Mouse (Mus musculus) myocyte (in vitro differentiated cells): ENCODE data around the gene Gm20388.

ENCODE experiments used
- CEBPB ChIP-seq: IDR thresholded peaks from 2 replicates; pipeline ENCODE4 v1.6.1; 2011; ENCODE audit warnings: mild to moderate bottlenecking, moderate library complexity; ENCODE audit not compliant: poor library complexity, insufficient read depth, severe bottlenecking
- E2F4 ChIP-seq: IDR thresholded peaks from one replicate; pipeline ENCODE4 v1.6.1; 2011; ENCODE audit warnings: mild to moderate bottlenecking, control low read depth, moderate library complexity; ENCODE audit not compliant: insufficient read depth
- MAX ChIP-seq: IDR thresholded peaks from one replicate; pipeline ENCODE4 v1.6.1; 2011; ENCODE audit warnings: low read depth, mild to moderate bottlenecking, control low read depth
- POLR2A ChIP-seq: IDR thresholded peaks from one replicate; pipeline ENCODE4 v1.6.1; 2011; ENCODE audit warnings: low read depth, mild to moderate bottlenecking, control low read depth, moderate library complexity; ENCODE audit not compliant: insufficient read length
- SRF ChIP-seq: IDR thresholded peaks from one replicate; pipeline ENCODE4 v1.6.1; 2011; ENCODE audit warnings: low read depth; ENCODE audit not compliant: control insufficient read depth, insufficient read length
- USF1 ChIP-seq: IDR thresholded peaks from one replicate; pipeline ENCODE4 v1.6.1; 2011; ENCODE audit warnings: low read depth, mild to moderate bottlenecking, control low read depth, moderate library complexity

- TF ChIP-seq POLR2A (no peak), E2F4 (no peak), SRF (no peak), USF1 (no peak), CEBPB (no peak), MAX (no peak)
These were observed 2125.7 kb downstream of the Gm20388 start for GRCm38 (mm10) chr8:122036325-122036724.
